Mouse (Mus musculus): ENCODE measurements around the gene Erf. TPM values are rescaled to one million over a fixed set of nuclear protein-coding genes. Genes with fewer than 3 reads are reported as not detected.
A peak's percentile ranks its signal among the peaks of the same experiment; 100 is the strongest.

Erf gene
- polyA plus RNA-seq, 1 experiment = 61.8 TPM

DNA sequence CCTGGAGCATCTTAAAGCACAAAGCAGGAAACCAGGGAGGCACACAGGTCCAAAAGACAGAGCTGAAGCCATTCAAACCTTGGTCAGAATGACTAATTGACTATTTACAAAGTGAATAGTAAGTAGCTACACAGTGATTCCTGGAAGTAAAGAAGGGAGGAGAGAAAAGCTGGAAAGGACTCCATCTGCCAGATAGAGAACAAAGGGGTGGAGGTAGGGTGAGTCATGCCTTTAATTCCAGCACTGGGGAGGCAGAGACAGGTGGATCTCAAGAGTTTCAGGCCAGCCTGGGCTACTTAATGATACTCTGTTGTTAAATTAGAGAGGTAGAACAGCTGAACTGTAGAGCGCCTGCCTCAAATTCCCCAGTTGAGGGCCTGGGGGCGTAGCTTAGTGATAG lies 36.4 kb downstream of the Erf start:
- Histone ChIP-seq H3K27me3 (ENCODE audit: control insufficient read depth, insufficient read depth, low read length, poor library complexity, severe bottlenecking) (no peaks in the 10 kb centered on the region), H3K36me3 (ENCODE audit: control insufficient read depth, insufficient read depth, low read length, poor library complexity, severe bottlenecking) (peaks cover 9% of the 10 kb centered on the region), H3K9me3 (replicated peaks; ENCODE audit: control insufficient read depth, insufficient read depth, low read length, poor library complexity, severe bottlenecking) (no peaks in the 10 kb centered on the region), H3K4me3 (ENCODE audit: low read depth, low read length) (no peak overlapping the region), H3K27ac (ENCODE audit: insufficient read depth, low read length) (peak overlapping the region; percentile 77), H3K9ac (ENCODE audit: low read depth, poor library complexity, severe bottlenecking) (no peak overlapping the region), H3K4me1 (ENCODE audit: control insufficient read depth, insufficient read depth, low read length) (peaks cover 11% of the 10 kb centered on the region)
- TF ChIP-seq EP300 (IDR thresholded peaks at IDR 0.05; ENCODE audit: insufficient read depth, low read depth, low read length) = peak; percentile 52; the same call in 1 of the 2 replicates
- no peak for TF ChIP-seq CTCF (IDR thresholded peaks at IDR 0.05; ENCODE audit: low read depth, low read length)

DNA sequence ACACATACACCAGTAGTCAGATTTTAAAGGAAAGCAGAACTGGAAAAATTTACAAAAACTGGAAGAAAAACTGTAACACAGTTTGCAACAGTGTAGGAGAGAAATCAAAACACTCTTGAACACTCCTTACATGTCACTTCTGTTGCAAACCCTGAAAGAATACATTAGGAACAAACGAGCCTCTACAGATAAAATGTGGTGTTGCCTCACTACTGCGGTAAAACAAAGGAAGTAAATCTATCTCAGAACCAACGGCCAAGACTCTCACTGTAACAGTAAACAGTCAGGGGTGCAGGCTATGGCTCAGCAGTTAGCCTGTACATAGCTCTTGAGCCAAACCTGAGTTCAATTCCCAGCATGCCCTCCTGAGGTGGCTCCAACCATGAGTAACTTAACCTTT lies 37.5 kb downstream of the Erf start:
- TF ChIP-seq EP300 (IDR thresholded peaks at IDR 0.05; ENCODE audit: insufficient read depth, low read depth, low read length) = no peak
- no peak for TF ChIP-seq POLR2A (IDR thresholded peaks at IDR 0.05; ENCODE audit: insufficient read depth, low read length)
- TF ChIP-seq CTCF (IDR thresholded peaks at IDR 0.05; ENCODE audit: low read depth, low read length) = no peak
- no peaks in the 10 kb centered on the region for H3K27me3 ChIP-seq (ENCODE audit: control insufficient read depth, insufficient read depth, low read length, poor library complexity, severe bottlenecking)
- H3K4me3 ChIP-seq (ENCODE audit: low read depth, low read length) = no peak overlapping the region
- peaks cover 9% of the 10 kb centered on the region for H3K36me3 ChIP-seq (ENCODE audit: control insufficient read depth, insufficient read depth, low read length, poor library complexity, severe bottlenecking)
- H3K27ac ChIP-seq (ENCODE audit: insufficient read depth, low read length) = no peak overlapping the region
- H3K9me3 ChIP-seq (replicated peaks; ENCODE audit: control insufficient read depth, insufficient read depth, low read length, poor library complexity, severe bottlenecking) = no peaks in the 10 kb centered on the region
- no peak overlapping the region for H3K9ac ChIP-seq (ENCODE audit: low read depth, poor library complexity, severe bottlenecking)
- H3K4me1 ChIP-seq (ENCODE audit: control insufficient read depth, insufficient read depth, low read length) = peaks cover 11% of the 10 kb centered on the region

DNA sequence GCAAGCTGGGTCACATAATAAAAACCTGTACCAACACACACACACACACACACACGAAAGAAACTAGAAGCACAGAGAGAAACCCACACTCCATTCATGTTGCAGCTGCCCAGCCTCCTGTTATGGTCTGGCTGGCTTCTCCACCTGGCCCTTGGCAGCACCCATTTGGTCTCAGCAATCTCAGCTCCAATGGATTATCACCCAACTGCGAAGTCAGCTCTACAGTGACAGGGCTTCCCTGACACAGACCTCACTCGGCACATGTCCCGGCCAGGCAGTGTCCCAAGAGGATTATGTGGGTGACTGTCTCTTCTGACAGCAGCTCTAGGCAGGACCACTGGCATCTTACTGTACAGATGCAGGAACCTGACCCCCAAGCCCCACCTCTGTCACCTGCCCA lies 40.1 kb downstream of the Erf start:
- no peak overlapping the region for H3K9ac ChIP-seq (ENCODE audit: low read depth, poor library complexity, severe bottlenecking)
- no peak overlapping the region for H3K4me3 ChIP-seq (ENCODE audit: low read depth, low read length)
- TF ChIP-seq CTCF (IDR thresholded peaks at IDR 0.05; ENCODE audit: low read depth, low read length) = no peak
- no peak overlapping the region for H3K27ac ChIP-seq (ENCODE audit: insufficient read depth, low read length)
- H3K27me3 ChIP-seq (ENCODE audit: control insufficient read depth, insufficient read depth, low read length, poor library complexity, severe bottlenecking) = no peaks in the 10 kb centered on the region
- H3K4me1 ChIP-seq (ENCODE audit: control insufficient read depth, insufficient read depth, low read length) = peaks cover 15% of the 10 kb centered on the region
- H3K36me3 ChIP-seq (ENCODE audit: control insufficient read depth, insufficient read depth, low read length, poor library complexity, severe bottlenecking) = peaks cover 9% of the 10 kb centered on the region; the same call in 1 of the 2 replicates
- no peaks in the 10 kb centered on the region for H3K9me3 ChIP-seq (replicated peaks; ENCODE audit: control insufficient read depth, insufficient read depth, low read length, poor library complexity, severe bottlenecking)

DNA sequence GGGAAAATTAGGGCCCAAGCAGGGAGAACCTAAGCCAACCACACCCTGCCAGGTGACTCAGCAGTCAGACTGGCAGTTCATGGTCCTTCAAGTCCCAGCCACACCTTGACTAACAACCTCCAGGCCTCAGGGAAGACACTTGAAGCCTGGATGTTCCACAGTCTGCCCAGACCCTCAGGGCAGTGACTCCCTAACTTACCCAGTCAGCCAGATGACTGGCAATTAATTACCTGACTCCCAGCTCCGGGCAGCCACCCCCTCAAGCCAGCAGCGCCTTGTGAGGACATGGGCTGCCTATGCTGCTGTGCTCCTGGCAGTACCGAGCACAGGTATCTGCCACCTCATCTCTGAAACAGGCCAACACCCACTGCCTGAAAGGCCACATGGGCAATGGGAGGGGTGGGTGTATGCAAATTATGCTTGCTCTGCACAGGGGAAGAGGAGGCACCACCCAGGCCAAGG lies 41.4 kb downstream of the Erf start:
- no peak overlapping the region for H3K4me3 ChIP-seq (ENCODE audit: low read depth, low read length)
- H3K27ac ChIP-seq (ENCODE audit: insufficient read depth, low read length) = peak overlapping the region; percentile 22; the same call in 1 of the 2 replicates
- no peak overlapping the region for H3K9ac ChIP-seq (ENCODE audit: low read depth, poor library complexity, severe bottlenecking)
- no peaks in the 10 kb centered on the region for H3K9me3 ChIP-seq (replicated peaks; ENCODE audit: control insufficient read depth, insufficient read depth, low read length, poor library complexity, severe bottlenecking)
- TF ChIP-seq CTCF (IDR thresholded peaks at IDR 0.05; ENCODE audit: low read depth, low read length) = no peak
- TF ChIP-seq EP300 (IDR thresholded peaks at IDR 0.05; ENCODE audit: insufficient read depth, low read depth, low read length) = no peak
- no peak for TF ChIP-seq POLR2A (IDR thresholded peaks at IDR 0.05; ENCODE audit: insufficient read depth, low read length)
- peaks cover 9% of the 10 kb centered on the region; the same call in 1 of the 2 replicates for H3K36me3 ChIP-seq (ENCODE audit: control insufficient read depth, insufficient read depth, low read length, poor library complexity, severe bottlenecking)
- peaks cover 19% of the 10 kb centered on the region for H3K4me1 ChIP-seq (ENCODE audit: control insufficient read depth, insufficient read depth, low read length)
- no peaks in the 10 kb centered on the region for H3K27me3 ChIP-seq (ENCODE audit: control insufficient read depth, insufficient read depth, low read length, poor library complexity, severe bottlenecking)

DNA sequence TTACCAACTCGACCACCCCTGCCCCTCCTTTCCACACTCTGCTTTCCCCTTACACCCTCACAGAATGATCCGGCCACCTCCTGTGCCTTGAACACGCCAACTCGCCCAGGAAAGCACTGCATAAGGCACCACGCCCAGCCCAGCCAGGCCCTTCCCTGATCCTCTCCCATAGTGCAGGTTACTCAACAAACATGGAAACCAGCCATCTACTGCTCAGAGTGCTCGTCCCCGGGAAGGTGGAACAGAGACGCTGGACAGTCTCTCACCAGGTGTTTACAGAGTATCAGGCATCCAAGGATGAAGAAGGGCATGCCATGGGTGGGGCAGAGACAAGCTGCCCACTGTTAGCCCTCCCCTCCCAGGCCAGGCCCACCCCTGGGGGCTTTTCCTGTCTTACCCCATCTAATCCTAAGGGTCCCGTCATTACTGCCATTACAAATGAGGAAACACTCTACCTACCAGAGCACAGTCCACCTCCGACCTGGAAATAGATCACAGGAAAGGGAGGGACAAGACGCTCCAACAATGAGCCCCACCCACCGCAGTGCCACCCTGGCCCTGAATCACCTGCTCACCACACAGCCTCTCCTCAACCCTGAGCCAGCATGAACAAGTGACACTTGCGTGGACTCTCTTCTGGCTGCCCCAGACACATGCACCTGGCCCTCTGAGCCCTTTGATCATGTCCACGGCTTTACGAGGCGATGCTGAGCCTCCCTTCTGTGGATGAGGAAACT lies 44.3 kb downstream of the Erf start:
- Histone ChIP-seq H3K9ac (ENCODE audit: low read depth, poor library complexity, severe bottlenecking) (no peak overlapping the region), H3K27me3 (ENCODE audit: control insufficient read depth, insufficient read depth, low read length, poor library complexity, severe bottlenecking) (no peaks in the 10 kb centered on the region), H3K9me3 (replicated peaks; ENCODE audit: control insufficient read depth, insufficient read depth, low read length, poor library complexity, severe bottlenecking) (no peaks in the 10 kb centered on the region), H3K36me3 (ENCODE audit: control insufficient read depth, insufficient read depth, low read length, poor library complexity, severe bottlenecking) (peaks cover 18% of the 10 kb centered on the region), H3K4me1 (ENCODE audit: control insufficient read depth, insufficient read depth, low read length) (peaks cover 20% of the 10 kb centered on the region), H3K27ac (ENCODE audit: insufficient read depth, low read length) (0 out of 2 replicates have a peak overlapping the region, but pooled peaks have one; percentile 35), H3K4me3 (ENCODE audit: low read depth, low read length) (no peak overlapping the region)
- TF ChIP-seq EP300 (IDR thresholded peaks at IDR 0.05; ENCODE audit: insufficient read depth, low read depth, low read length) (no peak), CTCF (IDR thresholded peaks at IDR 0.05; ENCODE audit: low read depth, low read length) (no peak), POLR2A (IDR thresholded peaks at IDR 0.05; ENCODE audit: insufficient read depth, low read length) (no peak)

DNA sequence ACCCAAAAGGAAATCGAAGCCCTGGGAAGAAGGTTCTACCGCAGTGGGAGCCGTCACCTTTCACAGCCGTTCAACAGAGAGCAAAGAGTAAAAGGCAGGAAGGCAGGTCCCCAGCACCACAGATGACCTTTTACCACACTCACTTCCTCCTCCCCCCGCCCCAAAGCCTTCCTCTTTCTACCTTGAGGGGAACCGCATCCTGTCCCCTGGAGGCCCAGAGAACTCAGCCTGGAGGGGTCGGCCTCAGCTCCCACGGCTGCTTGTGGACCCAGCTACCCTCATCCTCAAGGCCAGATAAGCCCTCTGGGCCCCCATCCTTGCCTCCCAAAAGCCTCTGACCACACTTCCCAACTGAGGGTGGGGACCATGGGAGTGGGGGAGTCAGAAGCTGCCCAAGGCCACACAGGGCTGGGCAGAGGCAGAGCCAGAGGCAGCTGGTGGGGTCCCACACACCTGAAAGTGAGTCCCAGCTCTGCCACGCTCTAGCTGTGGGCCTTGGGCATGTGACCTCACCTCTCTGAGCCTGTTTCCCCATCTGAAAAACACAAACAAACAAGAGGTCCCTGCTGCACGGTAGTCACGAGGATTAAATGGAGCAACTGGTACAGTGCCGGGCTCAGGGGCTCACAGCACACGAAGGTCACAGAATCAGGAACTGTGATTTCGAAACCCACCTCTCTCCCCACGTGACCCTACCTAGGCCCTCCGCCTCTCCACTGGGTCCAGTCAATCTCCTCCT lies 45.0 kb downstream of the Erf start:
- Histone ChIP-seq H3K4me1 (ENCODE audit: control insufficient read depth, insufficient read depth, low read length) (peaks cover 20% of the 10 kb centered on the region), H3K36me3 (ENCODE audit: control insufficient read depth, insufficient read depth, low read length, poor library complexity, severe bottlenecking) (peaks cover 12% of the 10 kb centered on the region), H3K27me3 (ENCODE audit: control insufficient read depth, insufficient read depth, low read length, poor library complexity, severe bottlenecking) (no peaks in the 10 kb centered on the region), H3K9ac (ENCODE audit: low read depth, poor library complexity, severe bottlenecking) (no peak overlapping the region), H3K9me3 (replicated peaks; ENCODE audit: control insufficient read depth, insufficient read depth, low read length, poor library complexity, severe bottlenecking) (no peaks in the 10 kb centered on the region), H3K27ac (ENCODE audit: insufficient read depth, low read length) (0 out of 2 replicates have a peak overlapping the region, but pooled peaks have one; percentile 35), H3K4me3 (ENCODE audit: low read depth, low read length) (no peak overlapping the region)
- TF ChIP-seq POLR2A (IDR thresholded peaks at IDR 0.05; ENCODE audit: insufficient read depth, low read length) = no peak
- TF ChIP-seq CTCF (IDR thresholded peaks at IDR 0.05; ENCODE audit: low read depth, low read length) = no peak
- TF ChIP-seq EP300 (IDR thresholded peaks at IDR 0.05; ENCODE audit: insufficient read depth, low read depth, low read length) = no peak
